Mouse (Mus musculus) thymus, adult 2 months (tissue): ENCODE data around the gene Tcf12. TPM values are rescaled to one million over a fixed set of nuclear protein-coding genes. Genes with fewer than 3 reads are reported as not detected.

Experiments used
- DNase-seq: peaks from one replicate; pipeline ENCODE4 v3.0.0; 2021
- H3K27ac ChIP-seq: fragments of 200-500 bp; 2 replicates; pipeline ENCODE4 v1.5.1; 2012; ENCODE audit warnings: low read length, control low read depth; ENCODE audit not compliant: control insufficient read depth, insufficient read depth
- H3K27me3 ChIP-seq: fragments of 200-500 bp; 2 replicates; pipeline ENCODE4 v1.6.1; 2012; ENCODE audit warnings: mild to moderate bottlenecking, low read length, moderate library complexity, mixed read lengths; ENCODE audit not compliant: control insufficient read depth, insufficient read depth
- H3K36me3 ChIP-seq: fragments of 200-500 bp; 2 replicates; pipeline ENCODE4 v1.6.1; 2012; ENCODE audit warnings: mild to moderate bottlenecking, low read length, moderate library complexity; ENCODE audit not compliant: control insufficient read depth, insufficient read depth
- H3K4me1 ChIP-seq: fragments of 200-500 bp; replicated peaks from 2 replicates; pipeline ENCODE4 v1.6.1; 2012; ENCODE audit warnings: low read length; ENCODE audit not compliant: control insufficient read depth, insufficient read depth
- H3K4me3 ChIP-seq: fragments of 200-500 bp; 2 replicates; pipeline ENCODE4 v1.5.1; 2012; ENCODE audit warnings: mild to moderate bottlenecking, low read length, control low read depth, moderate library complexity; ENCODE audit not compliant: control insufficient read depth, insufficient read depth
- CTCF ChIP-seq: fragments of 200-500 bp; IDR thresholded peaks from 2 replicates; pipeline ENCODE4 v1.5.1; 2012; ENCODE audit warnings: mild to moderate bottlenecking, control low read depth, low read length, moderate library complexity, borderline replicate concordance; ENCODE audit not compliant: control insufficient read depth, poor library complexity, insufficient read depth; ENCODE audit errors: extremely low read depth
- POLR2A ChIP-seq: fragments of 200-500 bp; IDR thresholded peaks from 2 replicates; pipeline ENCODE4 v1.6.1; 2012; ENCODE audit warnings: mild to moderate bottlenecking, low read length, control low read depth, moderate library complexity; ENCODE audit not compliant: control insufficient read depth, poor library complexity, insufficient read depth; ENCODE audit errors: extremely low read depth
- WGBS: fragments of 180-500 bp; shearing (Covaris S2); methylation state at CpG from one replicate; pipeline ENCODE4 v1.1.7; 2018; 5-methylcytosine and 5-hydroxymethylcytosine counted together
- polyA plus RNA-seq: library from polyadenylated mRNA; depleted of rRNA; stranded (reverse); fragments of >200 nt; gene quantifications from 2 replicates; pipeline ENCODE4 v1.2.3, GENCODE M21; 2012

Gene Tcf12
- polyA plus RNA-seq, 1 experiment, result 416 TPM

GRCm38 (mm10) chr9:71879415-71879814 lies 232.3 kb downstream of the Tcf12 start:
- 97% methylated on average over 2 of the region's 2 CpGs for WGBS
- TF ChIP-seq CTCF (no peak), POLR2A (no peak)
- H3K4me3 ChIP-seq, result no peak overlapping the region
- no peak for DNase-seq
- no peak overlapping the region for H3K27ac ChIP-seq
- H3K27me3 ChIP-seq, result no peaks in the 10 kb centered on the region
- H3K4me1 ChIP-seq, result peaks cover 3% of the 10 kb centered on the region; the same call in 1 of the 2 replicates
- H3K36me3 ChIP-seq, result peaks cover 71% of the 10 kb centered on the region

GRCm38 (mm10) chr9:71877867-71878266 lies 233.8 kb downstream of the Tcf12 start:
- TF ChIP-seq CTCF, result no peak
- TF ChIP-seq POLR2A, result no peak
- peaks cover 3% of the 10 kb centered on the region; the same call in 1 of the 2 replicates for H3K4me1 ChIP-seq
- no peak overlapping the region for H3K4me3 ChIP-seq
- H3K36me3 ChIP-seq, result peaks cover 72% of the 10 kb centered on the region
- no peaks in the 10 kb centered on the region for H3K27me3 ChIP-seq
- WGBS, result 96% methylated on average over 3 of the region's 3 CpGs
- H3K27ac ChIP-seq, result no peak overlapping the region
- no peak for DNase-seq

GRCm38 (mm10) chr9:71874761-71875160 lies 236.9 kb downstream of the Tcf12 start:
- peaks cover 3% of the 10 kb centered on the region; the same call in 1 of the 2 replicates for H3K4me1 ChIP-seq
- H3K4me3 ChIP-seq, result no peak overlapping the region
- DNase-seq, result no peak
- 85% methylated on average over 2 of the region's 2 CpGs for WGBS
- H3K36me3 ChIP-seq, result peaks cover 74% of the 10 kb centered on the region
- H3K27ac ChIP-seq, result peak overlapping the region; percentile 2; the same call in 1 of the 2 replicates
- no peaks in the 10 kb centered on the region for H3K27me3 ChIP-seq
- TF ChIP-seq POLR2A (no peak), CTCF (no peak)

- H3K4me1 ChIP-seq, result peaks cover 3% of the 10 kb centered on the region; the same call in 1 of the 2 replicates
- 0 out of 2 replicates have a peak overlapping the region, but pooled peaks have one; percentile 42 for H3K27ac ChIP-seq
- H3K27me3 ChIP-seq, result no peaks in the 10 kb centered on the region
- no peak for DNase-seq
- H3K4me3 ChIP-seq, result no peak overlapping the region
- TF ChIP-seq CTCF (no peak), POLR2A (no peak)
- WGBS, result 22% methylated on average over 3 of the region's 3 CpGs
- H3K36me3 ChIP-seq, result peaks cover 73% of the 10 kb centered on the region
Measured at GRCm38 (mm10) chr9:71874035-71874572, 237.6 kb downstream of the Tcf12 start.

GRCm38 (mm10) chr9:71863338-71863737 lies 248.3 kb downstream of the Tcf12 start:
- TF ChIP-seq CTCF, result no peak
- Histone ChIP-seq H3K27ac (no peak overlapping the region), H3K4me1 (no peaks in the 10 kb centered on the region), H3K36me3 (peaks cover 45% of the 10 kb centered on the region), H3K27me3 (no peaks in the 10 kb centered on the region), H3K4me3 (no peak overlapping the region)
- DNase-seq, result no peak
- WGBS, result 95% methylated on average over 7 of the region's 7 CpGs

GRCm38 (mm10) chr9:71861629-71862028 lies 250.0 kb downstream of the Tcf12 start:
- Histone ChIP-seq H3K4me3 (no peak overlapping the region), H3K4me1 (no peaks in the 10 kb centered on the region), H3K27ac (no peak overlapping the region), H3K36me3 (peaks cover 49% of the 10 kb centered on the region), H3K27me3 (no peaks in the 10 kb centered on the region)
- TF ChIP-seq CTCF, result no peak
- no peak for TF ChIP-seq POLR2A
- DNase-seq, result no peak
- WGBS, result 44% methylated on average over 2 of the region's 2 CpGs

GRCm38 (mm10) chr9:71857926-71858325 lies 253.7 kb downstream of the Tcf12 start:
- no peak overlapping the region for H3K4me3 ChIP-seq
- WGBS, result 97% methylated on average over 1 of the region's 1 CpGs
- H3K36me3 ChIP-seq, result peaks cover 70% of the 10 kb centered on the region
- H3K27me3 ChIP-seq, result no peaks in the 10 kb centered on the region
- TF ChIP-seq POLR2A (no peak), CTCF (no peak)
- no peak for DNase-seq
- no peak overlapping the region for H3K27ac ChIP-seq
- no peaks in the 10 kb centered on the region for H3K4me1 ChIP-seq
